Mouse (Mus musculus) liver, adult 2 months (tissue): ENCODE measurements at regions not wholly inside any gene's neighbourhood (a gene's known extent, or its start where the extent isn't known, plus 50 kb on each side); places are given as distances from the start of the nearest gene placed in this dataset.

Source experiments
- CTCF ChIP-seq: fragments of 200-500 bp; IDR thresholded peaks from 2 replicates; pipeline ENCODE4 v1.5.1; 2011; ENCODE audit warnings: low read depth, low read length, control low read depth
- POLR2A ChIP-seq: fragments of 200-500 bp; IDR thresholded peaks from 2 replicates; pipeline ENCODE4 v1.6.1; 2011; ENCODE audit warnings: low read length, control low read depth; ENCODE audit not compliant: insufficient read depth; ENCODE audit errors: extremely low read depth

DNA sequence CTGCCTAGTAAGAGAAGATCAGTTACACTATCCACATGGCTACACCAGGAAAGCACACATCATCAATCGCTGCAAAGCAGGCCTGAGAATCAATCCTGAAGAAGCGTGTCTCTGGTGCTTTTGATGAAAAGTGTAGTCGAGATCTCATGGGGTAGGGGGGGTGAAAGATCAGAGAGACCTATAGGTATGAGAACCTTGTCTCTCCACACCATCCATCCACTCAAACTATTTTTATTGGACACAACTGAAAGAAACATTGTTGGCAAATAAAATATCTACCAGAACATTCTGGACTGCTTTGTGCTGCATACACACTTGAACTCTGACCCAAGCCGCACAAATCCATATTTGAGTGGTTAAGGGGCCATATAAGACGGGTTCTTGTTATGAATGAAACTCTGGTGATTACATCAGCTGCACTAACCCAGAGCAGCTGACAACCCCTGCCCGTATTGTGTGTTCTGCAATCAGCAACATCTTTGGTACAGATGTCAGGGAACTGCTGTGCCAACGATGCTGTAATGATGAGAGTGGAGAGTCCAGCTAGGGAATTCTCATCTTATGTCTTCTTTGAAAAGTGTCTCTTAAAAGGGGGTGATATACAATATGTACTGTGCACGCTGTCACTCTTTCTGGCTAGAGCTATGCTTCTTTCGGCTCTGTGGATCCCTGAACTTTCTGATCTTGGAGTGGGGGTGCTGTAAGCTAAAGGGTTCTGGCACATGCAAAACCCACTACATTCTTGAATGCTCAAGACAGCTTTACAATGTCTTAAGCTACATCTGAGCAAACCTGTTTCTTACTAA, 145.6 kb upstream of the Nt5e start:
- TF ChIP-seq CTCF (no peak), POLR2A (no peak)
